Mouse (Mus musculus) cerebellum, postnatal 25 days (tissue): ENCODE data around the gene Klhl30.

Experiments
- DNase-seq, 2 experiments: peaks; one replicate each; pipeline ENCODE4 v3.0.0; 2021; ENCODE audit warnings: mixed read lengths in 2 of 2

Klhl30 gene

GRCm38 (mm10) chr1:91365816-91366214 lies 15.0 kb downstream of the Klhl30 start:
- no peak for DNase-seq

DNA sequence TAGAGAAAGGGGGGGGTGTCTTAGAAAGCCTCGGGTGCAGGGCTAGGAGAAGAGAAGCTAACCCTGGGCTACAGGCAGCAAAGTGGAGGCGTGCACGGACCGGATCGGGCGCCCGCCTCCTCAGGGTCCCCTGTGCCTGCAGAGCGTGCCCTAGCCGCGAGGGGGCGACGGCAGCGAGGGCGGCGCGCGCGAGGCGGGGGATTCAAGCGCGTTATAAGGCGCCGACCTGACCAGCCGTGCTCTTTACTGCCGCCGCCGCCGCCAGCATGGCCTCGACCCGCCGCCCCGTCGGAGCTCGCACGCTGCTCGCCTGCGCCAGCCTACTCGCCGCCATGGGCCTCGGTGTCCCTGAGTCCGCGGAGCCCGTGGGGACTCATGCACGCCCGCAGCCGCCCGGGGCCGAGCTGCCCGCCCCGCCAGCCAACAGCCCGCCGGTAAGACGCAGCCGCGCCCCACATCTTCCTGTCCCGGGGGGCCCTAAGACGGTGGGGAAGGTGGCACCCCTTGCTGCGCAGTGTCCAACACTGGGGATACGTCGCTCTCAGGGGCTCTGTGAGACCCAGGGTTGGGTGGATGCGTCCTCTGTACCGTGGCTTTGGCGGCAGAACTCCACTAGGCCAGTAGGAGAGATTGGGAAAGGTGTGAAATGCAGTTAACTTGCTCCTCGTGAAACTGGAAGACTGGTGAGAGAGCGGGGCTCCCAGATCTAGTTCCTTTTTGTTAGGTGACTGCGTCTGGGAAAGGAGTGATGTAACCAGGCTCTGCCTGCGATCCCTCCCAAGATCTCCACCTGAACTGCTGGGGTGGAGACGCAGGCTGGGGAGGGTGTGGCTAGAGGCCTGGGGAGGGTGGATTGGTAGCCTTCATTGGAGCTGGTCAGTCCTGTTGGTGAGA lies 15.6 kb downstream of the Klhl30 start, which contains the start of gene Erfe:
Erfe (plus strand) TSS at position 216 of the 894 bp plus-strand sequence.
- DNase-seq: peak; percentile 39 to 67

DNA sequence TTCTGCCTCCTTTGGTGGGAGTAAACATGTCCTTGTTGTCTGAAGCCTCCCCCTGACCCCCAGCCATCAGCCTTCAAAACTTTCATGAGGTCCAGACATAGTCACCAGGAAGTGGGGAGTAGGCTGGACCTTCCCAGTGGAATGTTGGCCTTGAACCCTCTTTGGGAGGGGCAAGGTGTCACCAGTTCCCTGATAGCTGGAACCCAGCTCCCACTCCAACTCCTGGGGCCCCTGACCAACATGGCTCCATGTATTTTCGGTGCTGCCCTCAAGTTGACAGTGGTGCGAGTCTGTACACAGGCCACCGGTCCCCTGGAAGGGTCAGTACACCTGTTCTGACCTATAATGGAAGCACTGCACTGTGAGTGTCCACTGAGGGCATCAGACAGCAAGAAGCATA lies 16.5 kb downstream of the Klhl30 start:
- DNase-seq: no peak

DNA sequence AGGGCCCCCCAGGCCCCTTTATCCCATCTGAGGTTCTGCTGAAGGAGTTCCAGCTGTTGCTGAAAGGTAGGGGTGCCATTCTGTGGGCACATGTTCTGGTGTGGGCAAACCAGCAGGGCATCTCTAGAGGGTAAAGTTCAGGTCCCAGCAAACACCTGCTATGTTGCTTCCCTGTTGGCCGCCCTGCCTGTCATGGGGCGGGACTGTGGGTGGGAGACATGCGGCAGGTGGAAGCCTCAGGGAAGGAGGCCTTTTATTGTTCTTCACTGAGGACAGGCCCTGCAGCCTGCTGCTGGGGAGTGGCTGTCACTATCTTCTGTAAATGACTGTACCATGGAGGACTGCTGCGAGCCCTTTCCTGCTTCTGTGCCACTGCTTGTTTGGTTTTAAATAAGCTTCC lies 18.6 kb downstream of the Klhl30 start:
- no peak for DNase-seq

GRCm38 (mm10) chr1:91370055-91370454 lies 19.2 kb downstream of the Klhl30 start:
- DNase-seq: no peak

GRCm38 (mm10) chr1:91373414-91373835 lies 22.6 kb downstream of the Klhl30 start:
- DNase-seq: no peak

DNA sequence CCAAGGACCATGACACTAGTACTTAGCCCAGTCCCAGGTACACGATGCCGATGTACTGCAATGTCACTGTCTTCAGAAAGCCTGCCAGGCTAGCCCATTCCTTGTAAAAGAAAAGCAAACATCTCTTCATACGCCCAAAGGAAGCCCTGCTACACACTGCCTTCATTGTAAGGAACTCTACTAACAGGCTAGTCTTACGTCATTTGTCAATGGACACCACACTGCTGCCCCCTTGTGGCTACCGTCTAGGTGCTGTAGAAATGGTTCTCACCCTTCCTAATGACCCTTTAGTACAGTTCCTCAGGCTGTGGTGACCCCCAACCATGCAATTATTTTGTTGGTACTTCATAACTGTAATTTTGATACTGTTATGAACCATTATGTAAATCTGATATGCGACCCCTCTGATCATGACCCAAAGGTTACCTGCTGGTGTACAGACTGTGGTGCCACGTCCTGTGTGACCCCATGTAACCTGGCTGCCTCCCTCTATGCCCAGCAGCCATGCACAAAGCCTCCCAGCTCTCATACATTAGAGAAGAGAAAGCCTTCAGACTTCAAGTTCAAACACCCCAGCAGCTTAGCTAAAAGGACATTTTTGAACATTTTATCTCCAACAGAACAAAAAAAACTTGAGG lies 29.8 kb downstream of the Klhl30 start:
- DNase-seq: peak; percentile 70 to 87

- DNase-seq: no peak
Observed at GRCm38 (mm10) chr1:91381091-91381471, 30.3 kb downstream of the Klhl30 start.

- no peak for DNase-seq
Observed at GRCm38 (mm10) chr1:91390369-91390768, 39.6 kb downstream of the Klhl30 start.

DNA sequence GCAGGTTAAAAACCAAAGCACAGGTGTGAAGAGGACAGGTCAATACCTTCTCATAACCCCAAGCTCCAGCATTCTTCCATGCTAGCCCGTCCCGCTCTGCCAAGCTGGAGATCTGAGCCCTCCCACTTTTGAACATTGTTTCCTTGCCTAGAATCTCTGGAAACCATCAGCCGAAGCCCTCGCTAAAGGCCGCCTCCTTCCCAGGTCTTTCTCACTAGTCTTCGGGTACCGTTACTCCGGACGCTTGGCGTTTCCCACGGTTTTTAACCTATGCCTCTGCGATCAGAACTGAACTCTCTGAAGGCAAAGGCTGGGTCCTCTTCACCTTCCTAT lies 47.1 kb downstream of the Klhl30 start:
- DNase-seq: no peak

DNA sequence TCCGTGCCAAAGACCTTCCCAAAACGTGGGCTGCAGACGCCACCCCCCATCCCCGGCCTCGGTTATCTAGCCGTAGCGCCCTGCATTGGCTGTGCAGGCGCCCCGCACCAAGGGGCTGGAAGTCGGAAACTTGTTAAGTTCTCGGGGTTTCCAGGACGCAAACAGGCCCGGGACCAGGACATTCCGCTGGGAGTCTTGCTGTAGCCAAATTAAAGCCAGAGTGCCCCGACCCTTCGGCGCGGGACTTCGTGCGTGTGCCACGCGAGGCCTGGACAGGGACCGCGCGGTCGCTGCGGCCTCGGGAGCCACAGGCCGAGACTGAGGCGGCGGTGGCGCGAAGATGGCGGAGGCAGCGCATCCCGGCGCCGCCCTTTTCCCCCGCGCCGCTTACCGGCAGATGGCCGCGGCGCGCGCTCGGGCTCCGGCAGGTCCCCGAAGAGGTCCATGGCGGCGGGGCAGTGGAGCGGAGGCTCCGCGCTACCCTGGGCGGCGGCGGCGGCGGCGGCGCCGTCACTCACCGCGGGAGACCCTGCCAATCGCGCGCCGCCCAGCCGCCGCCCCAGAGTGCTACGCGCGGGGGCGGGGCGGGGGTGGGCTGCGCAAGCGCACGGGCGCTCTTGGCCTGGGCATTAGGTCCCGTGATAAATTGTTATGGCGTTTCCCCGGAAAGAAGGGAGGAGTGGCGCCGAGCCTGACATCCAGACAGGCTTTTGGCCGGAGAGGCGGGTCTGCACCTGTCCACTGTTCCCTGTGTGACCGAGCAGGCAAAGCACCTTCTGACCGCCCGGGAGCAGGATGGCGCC lies 47.6 kb downstream of the Klhl30 start, which contains the start of gene Ilkap:
Ilkap (minus strand) TSS at position 556 of the 803 bp plus-strand sequence.
- DNase-seq: peak; percentile 88 to 92

DNA sequence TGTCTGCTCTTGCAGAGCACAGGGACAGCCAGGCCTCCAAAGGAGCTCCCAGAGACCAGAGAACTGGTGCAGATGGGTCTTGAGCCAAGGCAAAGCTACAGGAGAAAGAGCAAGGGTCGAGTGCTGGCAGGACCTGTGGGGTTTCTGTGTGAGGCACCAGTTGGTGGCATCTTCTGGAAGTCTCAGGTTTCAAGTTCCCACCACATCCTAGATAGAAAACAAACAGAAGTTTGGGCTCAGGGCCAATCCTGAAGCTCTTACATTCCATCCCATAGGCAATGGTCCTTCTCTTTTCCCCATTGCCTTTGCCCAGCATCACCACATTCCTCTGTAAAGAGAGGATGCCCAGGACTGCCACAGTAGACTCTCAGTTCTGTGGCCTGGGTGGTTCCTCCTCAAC lies 54.2 kb downstream of the Klhl30 start:
- no peak for DNase-seq

DNA sequence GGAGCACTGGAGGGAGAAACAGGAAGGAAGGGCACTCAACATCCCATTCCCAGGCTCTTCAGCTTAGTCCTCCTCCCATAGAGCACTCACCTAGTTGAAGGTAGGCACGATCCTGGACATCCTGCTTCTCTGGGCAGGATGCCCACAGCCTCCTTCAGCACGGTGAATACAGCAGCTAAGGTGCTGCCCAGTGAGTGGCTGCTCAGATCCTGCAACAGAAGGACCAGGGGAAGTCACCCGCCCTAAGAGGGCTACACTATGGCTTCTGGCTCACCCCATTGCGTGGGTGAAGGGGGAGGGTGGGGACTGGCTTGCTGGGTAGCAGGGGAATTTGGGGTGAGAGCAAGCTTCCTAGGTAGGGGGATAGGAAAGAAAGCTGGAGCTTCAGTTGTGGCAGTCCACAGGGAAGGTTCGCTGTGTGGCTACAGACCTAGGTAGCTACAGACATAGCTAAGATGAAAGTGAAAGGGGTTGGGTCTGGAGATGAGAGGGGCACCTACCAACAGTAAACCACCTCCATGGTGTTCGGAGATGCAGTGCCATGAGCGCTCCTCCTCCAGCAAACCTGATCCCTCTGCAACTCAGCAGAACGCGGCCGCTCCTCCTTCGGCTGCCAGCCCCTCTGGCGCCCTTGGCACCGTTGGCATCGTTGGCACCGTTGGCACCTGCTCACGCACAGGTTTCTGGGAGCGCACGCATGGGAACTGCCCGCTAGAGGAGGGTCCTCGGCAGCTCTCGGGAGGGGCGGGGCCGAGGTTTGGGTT lies 54.8 kb downstream of the Klhl30 start:
- DNase-seq: peak; percentile 88 to 92

DNA sequence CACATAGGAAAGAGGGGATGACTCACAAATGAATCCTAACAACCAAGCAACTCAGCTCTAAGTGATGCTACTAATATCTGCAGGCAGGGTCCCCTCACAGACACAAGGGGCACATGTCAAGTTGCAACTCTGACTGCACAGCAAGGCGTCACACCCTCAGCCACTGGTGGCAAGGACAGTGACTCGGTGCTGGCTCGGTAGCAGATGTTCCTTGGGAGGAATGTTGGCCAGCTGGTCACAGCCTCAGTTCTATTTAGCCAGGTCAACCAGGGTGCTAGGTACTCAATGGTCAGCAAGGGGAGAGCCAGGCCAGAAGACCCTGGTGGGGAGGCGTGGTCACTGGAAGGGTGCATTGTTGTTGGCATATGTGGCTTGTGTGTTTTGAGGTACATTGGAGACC lies 57.0 kb downstream of the Klhl30 start:
- DNase-seq: no peak

DNA sequence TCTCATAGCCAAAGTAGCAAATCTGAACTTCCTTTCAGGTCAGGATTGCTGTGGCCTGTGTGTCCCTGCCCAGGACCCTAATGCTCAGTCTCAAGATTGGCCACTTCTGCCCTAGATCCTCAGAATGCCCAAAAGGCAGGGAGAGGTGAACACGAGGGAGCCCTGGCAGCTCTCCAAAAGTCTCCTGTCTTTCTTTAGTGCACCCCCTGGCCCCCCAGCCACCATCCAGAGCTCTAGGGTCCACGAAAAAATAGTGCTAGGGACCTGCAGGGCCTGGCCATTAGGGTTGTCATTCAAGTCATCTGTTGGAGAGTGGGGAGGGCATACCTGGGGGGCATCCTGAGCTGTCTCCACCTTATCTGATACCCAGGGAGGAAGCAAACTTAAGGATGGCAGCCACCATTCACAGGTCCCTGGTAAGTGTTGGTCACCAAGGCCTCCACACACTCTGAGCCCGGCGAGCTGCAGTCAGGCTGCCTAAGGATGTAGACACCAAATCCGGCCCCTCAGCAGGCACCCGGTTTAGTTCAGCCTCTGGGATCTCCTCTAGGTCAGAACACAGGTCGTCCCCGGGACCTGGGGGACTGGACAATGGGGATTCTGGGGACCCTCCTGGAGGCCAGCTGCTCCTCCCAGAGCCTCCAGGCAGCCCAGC lies 60.9 kb downstream of the Klhl30 start:
- DNase-seq: peak in 1 of 2 experiments; percentile 36
